Mouse (Mus musculus) frontal cortex, adult (tissue): ENCODE measurements around the gene Dgkq.

ENCODE experiments used
- ATAC-seq: cut with Nextera tagmentation; 2 replicates; pipeline ENCODE4 v1.9.2; 2017; ENCODE audit warnings: mild to moderate bottlenecking, moderate library complexity, mixed read lengths; ENCODE audit not compliant: low TSS enrichment

The Dgkq gene

GRCm38 (mm10) chr5:108668977-108669936 is at the start of gene Dgkq:
TSS of gene Dgkq (minus strand) at chr5:108669672.
- ATAC-seq = peak; percentile 72

- no peak for ATAC-seq
Measured at GRCm38 (mm10) chr5:108718051-108718450, 48.6 kb upstream of the Dgkq start.

- ATAC-seq = no peak
Measured at GRCm38 (mm10) chr5:108715974-108716373, 46.5 kb upstream of the Dgkq start.

GRCm38 (mm10) chr5:108714149-108714548 is 44.7 kb upstream of the Dgkq start:
- peak; percentile 78 for ATAC-seq

GRCm38 (mm10) chr5:108713691-108714090 is 44.2 kb upstream of the Dgkq start:
- no peak for ATAC-seq

GRCm38 (mm10) chr5:108713096-108713495 is 43.6 kb upstream of the Dgkq start:
- ATAC-seq = no peak

- no peak for ATAC-seq
Measured at GRCm38 (mm10) chr5:108711968-108712367, 42.5 kb upstream of the Dgkq start.

GRCm38 (mm10) chr5:108708981-108709731 is 39.7 kb upstream of the Dgkq start:
- ATAC-seq = no peak

GRCm38 (mm10) chr5:108708419-108708818 is 38.9 kb upstream of the Dgkq start:
- ATAC-seq = no peak

- ATAC-seq = no peak
Measured at GRCm38 (mm10) chr5:108707758-108708157, 38.3 kb upstream of the Dgkq start.

- ATAC-seq = no peak
Measured at GRCm38 (mm10) chr5:108703754-108704626, 34.5 kb upstream of the Dgkq start.

- no peak for ATAC-seq
Measured at GRCm38 (mm10) chr5:108701341-108702021, 32.0 kb upstream of the Dgkq start.

GRCm38 (mm10) chr5:108700346-108700745 is 30.9 kb upstream of the Dgkq start:
- no peak for ATAC-seq

- ATAC-seq = peak; percentile 25; the same call in 1 of the 2 replicates
Measured at GRCm38 (mm10) chr5:108697341-108697753, 27.9 kb upstream of the Dgkq start.

GRCm38 (mm10) chr5:108696542-108696941 is 27.1 kb upstream of the Dgkq start:
- ATAC-seq = no peak

GRCm38 (mm10) chr5:108695861-108696260 is 26.4 kb upstream of the Dgkq start:
- ATAC-seq = no peak

GRCm38 (mm10) chr5:108694352-108695261 is 25.1 kb upstream of the Dgkq start:
- ATAC-seq = no peak

GRCm38 (mm10) chr5:108693872-108694288 is 24.4 kb upstream of the Dgkq start:
- peak; percentile 88 for ATAC-seq

- ATAC-seq = no peak
Measured at GRCm38 (mm10) chr5:108692271-108692670, 22.8 kb upstream of the Dgkq start, which contains the start of gene Fgfrl1. TSS of gene Fgfrl1 (plus strand) at chr5:108692382.

- ATAC-seq = no peak
Measured at GRCm38 (mm10) chr5:108691152-108691551, 21.7 kb upstream of the Dgkq start.
